Mouse (Mus musculus) C2C12 (cell line): ENCODE data around the gene Clstn2.

Experiments used
- CEBPB ChIP-seq: IDR thresholded peaks from one replicate; pipeline ENCODE4 v1.6.1; 2011; ENCODE audit warnings: low read depth, mild to moderate bottlenecking, control low read depth, moderate library complexity
- CTCF ChIP-seq: IDR thresholded peaks from one replicate; pipeline ENCODE4 v1.5.1; 2011; ENCODE audit not compliant: control insufficient read depth, insufficient read depth, insufficient read length
- FOSL1 ChIP-seq: IDR thresholded peaks from one replicate; pipeline ENCODE4 v1.8.0; 2011; ENCODE audit warnings: mild to moderate bottlenecking, low read length; ENCODE audit not compliant: poor library complexity, insufficient read depth, severe bottlenecking
- MAX ChIP-seq: IDR thresholded peaks from one replicate; pipeline ENCODE4 v1.6.1; 2011; ENCODE audit warnings: mild to moderate bottlenecking, control low read depth
- MYOD1 ChIP-seq: IDR thresholded peaks from one replicate; pipeline ENCODE4 v1.6.1; 2011; ENCODE audit warnings: low read depth; ENCODE audit not compliant: control insufficient read depth, insufficient read length
- MYOG ChIP-seq: IDR thresholded peaks from one replicate; pipeline ENCODE4 v1.6.1; 2011; ENCODE audit not compliant: control insufficient read depth, insufficient read length; ENCODE audit errors: extremely low read depth
- USF1 ChIP-seq: IDR thresholded peaks from one replicate; pipeline ENCODE4 v1.6.1; 2011; ENCODE audit warnings: low read depth, mild to moderate bottlenecking, control low read depth, moderate library complexity

DNA sequence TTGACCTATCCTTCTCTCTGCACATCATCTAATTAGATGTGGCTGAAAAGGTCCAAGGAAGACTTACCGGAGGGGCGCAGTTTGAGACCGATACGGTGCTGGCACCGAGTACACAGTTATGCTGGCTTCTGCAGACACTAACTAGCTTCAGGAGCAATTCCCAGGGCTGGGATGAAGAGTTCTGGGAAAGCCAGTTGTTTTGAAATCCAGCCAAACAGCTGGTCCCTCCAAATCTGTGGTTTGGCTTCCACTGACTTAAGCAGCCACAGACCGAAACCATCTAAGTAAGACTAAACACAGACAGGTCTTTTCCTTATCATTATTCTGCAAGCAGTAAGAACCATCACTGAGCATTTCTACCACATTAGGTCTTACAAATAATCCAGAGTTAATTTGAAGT is 558.1 kb downstream of the Clstn2 start:
- TF ChIP-seq MYOD1 = no peak
- no peak for TF ChIP-seq CEBPB
- no peak for TF ChIP-seq USF1
- no peak for TF ChIP-seq CTCF
- no peak for TF ChIP-seq MAX
- TF ChIP-seq FOSL1 = no peak
- TF ChIP-seq MYOG = no peak
